Mouse (Mus musculus): ENCODE measurements around the gene Slc7a6os. TPM values are rescaled to one million over a fixed set of nuclear protein-coding genes. Genes with fewer than 3 reads are reported as not detected.

Gene Slc7a6os
- 47.3 TPM for polyA plus RNA-seq (2017; shearing (Covaris generic))

DNA sequence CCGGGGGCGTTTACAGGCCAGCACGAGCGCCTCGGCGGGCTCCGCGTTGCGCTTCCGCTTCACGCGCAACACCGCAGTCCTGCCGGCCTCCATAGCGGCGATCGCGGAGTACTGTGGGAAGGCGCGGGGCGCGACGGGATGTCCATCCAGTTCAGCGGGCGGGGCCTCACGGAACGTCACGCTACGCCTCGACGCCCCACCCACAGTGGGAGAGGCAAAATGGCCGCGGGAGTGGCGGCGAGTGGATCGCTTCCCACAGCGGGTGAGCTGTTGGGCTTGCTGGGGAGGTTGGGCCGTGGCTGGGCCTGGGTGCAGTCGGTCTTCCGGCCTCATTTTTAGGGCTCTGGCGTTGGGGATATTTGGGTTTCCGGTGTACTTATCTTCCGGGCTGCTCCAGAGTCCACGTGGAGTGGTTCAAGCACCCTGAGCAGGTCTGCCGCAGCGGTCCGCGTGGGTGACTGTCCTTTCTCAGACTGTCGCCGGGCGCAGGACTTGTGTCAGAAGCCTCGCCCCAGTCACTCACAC lies at the start of gene Slc7a6os, which contains the start of gene Prmt7:
Gene Slc7a6os (minus strand): TSS at position 115 of the 525 bp plus-strand sequence.
Gene Prmt7 (plus strand): TSS at position 116 of the 525 bp plus-strand sequence.

DNA sequence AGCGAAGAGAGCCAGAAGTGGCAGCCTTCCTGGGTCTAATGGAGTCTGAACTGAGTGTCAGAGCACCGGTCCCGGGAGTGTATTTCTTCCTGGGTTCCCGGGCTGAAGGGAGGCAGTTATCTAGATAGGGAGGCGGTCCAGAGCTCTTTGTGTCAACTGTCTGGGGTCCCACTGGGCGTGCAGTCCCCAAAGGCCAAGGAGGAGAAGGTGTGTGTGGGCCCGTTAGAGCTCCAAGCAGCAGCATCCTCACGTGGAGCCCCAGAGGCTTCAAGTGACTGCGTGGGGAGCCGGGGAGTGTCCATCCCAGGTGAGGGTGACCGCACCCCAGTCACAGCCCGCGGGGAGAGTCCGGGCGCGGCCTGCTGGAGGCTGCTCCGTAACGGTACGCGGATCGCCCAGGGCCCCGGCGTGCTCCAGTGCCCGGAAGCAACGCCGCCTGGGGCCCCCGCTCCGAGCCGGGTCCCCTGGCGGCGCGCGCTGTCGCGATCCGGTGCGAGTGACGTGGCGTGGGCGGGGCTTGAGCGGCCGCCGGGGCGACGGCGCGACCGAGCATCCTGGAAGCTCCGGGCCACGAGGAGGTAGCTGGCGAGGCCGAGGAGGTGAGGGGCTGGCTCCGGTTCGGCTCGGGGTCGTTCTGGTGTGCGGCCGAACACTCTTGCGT lies 42.2 kb downstream of the Slc7a6os start, which contains the start of gene Slc7a6:
Gene Slc7a6 (plus strand): TSS at position 502 of the 661 bp plus-strand sequence.

Other genes with a start within 250 kb of the Slc7a6os start
- 20.9 TPM for gene Slc12a4, start 244.8 kb downstream of the Slc7a6os start, polyA plus RNA-seq (2017; shearing (Covaris generic))
- gene Dpep3, start 231.5 kb downstream of the Slc7a6os start, polyA plus RNA-seq (2017; shearing (Covaris generic)), result not detected
- 31.4 TPM for gene Dus2, start 219.6 kb downstream of the Slc7a6os start, polyA plus RNA-seq (2017; shearing (Covaris generic))
- gene Dpep2nb, start 205.0 kb downstream of the Slc7a6os start, polyA plus RNA-seq (2017; shearing (Covaris generic)), result 0.43 TPM
- 10.8 TPM for gene Ddx28, start 199.1 kb downstream of the Slc7a6os start, polyA plus RNA-seq (2017; shearing (Covaris generic))
- 63.7 TPM for gene Nfatc3, start 152.1 kb downstream of the Slc7a6os start, polyA plus RNA-seq (2017; shearing (Covaris generic))
- 1.7 TPM for gene Esrp2, start 74.0 kb downstream of the Slc7a6os start, polyA plus RNA-seq (2017; shearing (Covaris generic))
- gene Pla2g15, start 60.5 kb downstream of the Slc7a6os start, polyA plus RNA-seq (2017; shearing (Covaris generic)), result 14.1 TPM
- gene Slc7a6, start 42.1 kb downstream of the Slc7a6os start, polyA plus RNA-seq (2017; shearing (Covaris generic)), result 46.5 TPM
- 48.2 TPM for gene Prmt7, start within 50 bp of the Slc7a6os start, polyA plus RNA-seq (2017; shearing (Covaris generic))
- gene Smpd3, start 127.1 kb upstream of the Slc7a6os start, polyA plus RNA-seq (2017; shearing (Covaris generic)), result not detected
- 10.0 TPM for gene Zfp90, start 204.4 kb upstream of the Slc7a6os start, polyA plus RNA-seq (2017; shearing (Covaris generic))